Mouse (Mus musculus): ENCODE results near the gene Tex14. TPM values are rescaled to one million over a fixed set of nuclear protein-coding genes. Genes with fewer than 3 reads are reported as not detected.

Gene Tex14
- polyA plus RNA-seq, 1 experiment: not detected

- Histone ChIP-seq H3ac (ENCODE audit: control insufficient read depth, insufficient read length, low read depth) (no peak overlapping the region), H3K79me2 (ENCODE audit: control insufficient read depth, insufficient read depth) (no peaks in the 10 kb centered on the region), H3K36me3 (ENCODE audit: control insufficient read depth, insufficient read depth) (no peaks in the 10 kb centered on the region), H3K27me3 (ENCODE audit: control insufficient read depth, insufficient read depth, insufficient read length) (peaks cover 27% of the 10 kb centered on the region), H3K79me3 (ENCODE audit: low read depth) (no peaks in the 10 kb centered on the region), H3K4me3 (ENCODE audit: insufficient read depth, poor library complexity, severe bottlenecking) (no peak overlapping the region)
- TF ChIP-seq MYOG (IDR thresholded peaks at IDR 0.05; ENCODE audit: control insufficient read depth, extremely low read depth, insufficient read length) (no peak), MYOD1 (IDR thresholded peaks at IDR 0.05; ENCODE audit: control insufficient read depth, insufficient read length, low read depth) (no peak)
Observed at GRCm38 (mm10) chr11:87580543-87581085, 175.7 kb downstream of the Tex14 start.

- H3K79me3 ChIP-seq (ENCODE audit: low read depth): no peaks in the 10 kb centered on the region
- H3K36me3 ChIP-seq (ENCODE audit: control insufficient read depth, insufficient read depth): no peaks in the 10 kb centered on the region
- no peaks in the 10 kb centered on the region for H3K79me2 ChIP-seq (ENCODE audit: control insufficient read depth, insufficient read depth)
- H3ac ChIP-seq (ENCODE audit: control insufficient read depth, insufficient read length, low read depth): no peak overlapping the region
- TF ChIP-seq FOSL1 (IDR thresholded peaks at IDR 0.05; ENCODE audit: insufficient read depth, low read length, poor library complexity, severe bottlenecking): no peak
- TF ChIP-seq CTCF (IDR thresholded peaks at IDR 0.05; ENCODE audit: control insufficient read depth, insufficient read depth, insufficient read length): no peak
- no peak for TF ChIP-seq MAX (IDR thresholded peaks at IDR 0.05)
- no peak for TF ChIP-seq CEBPB (IDR thresholded peaks at IDR 0.05; ENCODE audit: low read depth)
- no peak for TF ChIP-seq USF1 (IDR thresholded peaks at IDR 0.05; ENCODE audit: low read depth)
- no peak for TF ChIP-seq MYOG (IDR thresholded peaks at IDR 0.05; ENCODE audit: control insufficient read depth, extremely low read depth, insufficient read length)
- TF ChIP-seq MYOD1 (IDR thresholded peaks at IDR 0.05; ENCODE audit: control insufficient read depth, insufficient read length, low read depth): no peak
- no peak overlapping the region for H3K4me3 ChIP-seq (ENCODE audit: insufficient read depth, poor library complexity, severe bottlenecking)
- H3K27me3 ChIP-seq (ENCODE audit: control insufficient read depth, insufficient read depth, insufficient read length): peaks cover 27% of the 10 kb centered on the region
Observed at GRCm38 (mm10) chr11:87581161-87581865, 176.4 kb downstream of the Tex14 start.

- TF ChIP-seq CTCF (IDR thresholded peaks at IDR 0.05; ENCODE audit: control insufficient read depth, insufficient read depth, insufficient read length): no peak
- no peak for TF ChIP-seq MYOG (IDR thresholded peaks at IDR 0.05; ENCODE audit: control insufficient read depth, extremely low read depth, insufficient read length)
- no peak for TF ChIP-seq CEBPB (IDR thresholded peaks at IDR 0.05; ENCODE audit: low read depth)
- peak; percentile 21 for TF ChIP-seq MAX (IDR thresholded peaks at IDR 0.05)
- TF ChIP-seq FOSL1 (IDR thresholded peaks at IDR 0.05; ENCODE audit: insufficient read depth, low read length, poor library complexity, severe bottlenecking): no peak
- no peak for TF ChIP-seq USF1 (IDR thresholded peaks at IDR 0.05; ENCODE audit: low read depth)
- peak; percentile 57 for TF ChIP-seq MYOD1 (IDR thresholded peaks at IDR 0.05; ENCODE audit: control insufficient read depth, insufficient read length, low read depth)
- H3K27me3 ChIP-seq (ENCODE audit: control insufficient read depth, insufficient read depth, insufficient read length): peaks cover 21% of the 10 kb centered on the region
Observed at GRCm38 (mm10) chr11:87581933-87582710, 177.3 kb downstream of the Tex14 start.

GRCm38 (mm10) chr11:87583291-87584034 lies 178.6 kb downstream of the Tex14 start:
- no peak overlapping the region for H3ac ChIP-seq (ENCODE audit: control insufficient read depth, insufficient read length, low read depth)
- no peaks in the 10 kb centered on the region for H3K79me3 ChIP-seq (ENCODE audit: low read depth)
- no peaks in the 10 kb centered on the region for H3K79me2 ChIP-seq (ENCODE audit: control insufficient read depth, insufficient read depth)
- H3K4me3 ChIP-seq (ENCODE audit: insufficient read depth, poor library complexity, severe bottlenecking): no peak overlapping the region
- TF ChIP-seq MYOG (IDR thresholded peaks at IDR 0.05; ENCODE audit: control insufficient read depth, extremely low read depth, insufficient read length): no peak
- no peak for TF ChIP-seq CTCF (IDR thresholded peaks at IDR 0.05; ENCODE audit: control insufficient read depth, insufficient read depth, insufficient read length)
- no peak for TF ChIP-seq MAX (IDR thresholded peaks at IDR 0.05)
- TF ChIP-seq FOSL1 (IDR thresholded peaks at IDR 0.05; ENCODE audit: insufficient read depth, low read length, poor library complexity, severe bottlenecking): no peak
- TF ChIP-seq MYOD1 (IDR thresholded peaks at IDR 0.05; ENCODE audit: control insufficient read depth, insufficient read length, low read depth): no peak
- no peak for TF ChIP-seq CEBPB (IDR thresholded peaks at IDR 0.05; ENCODE audit: low read depth)
- no peak for TF ChIP-seq USF1 (IDR thresholded peaks at IDR 0.05; ENCODE audit: low read depth)
- H3K27me3 ChIP-seq (ENCODE audit: control insufficient read depth, insufficient read depth, insufficient read length): peaks cover 8% of the 10 kb centered on the region
- H3K36me3 ChIP-seq (ENCODE audit: control insufficient read depth, insufficient read depth): no peaks in the 10 kb centered on the region

More at GRCm38 (mm10) chr11:87581933-87582710, 177.3 kb downstream of the Tex14 start:
- no peak overlapping the region for H3K4me3 ChIP-seq (ENCODE audit: insufficient read depth, poor library complexity, severe bottlenecking)
- no peak overlapping the region for H3ac ChIP-seq (ENCODE audit: control insufficient read depth, insufficient read length, low read depth)
- no peaks in the 10 kb centered on the region for H3K79me3 ChIP-seq (ENCODE audit: low read depth)
- H3K36me3 ChIP-seq (ENCODE audit: control insufficient read depth, insufficient read depth): no peaks in the 10 kb centered on the region
- no peaks in the 10 kb centered on the region for H3K79me2 ChIP-seq (ENCODE audit: control insufficient read depth, insufficient read depth)

GRCm38 (mm10) chr11:87584711-87585505 lies 180.0 kb downstream of the Tex14 start:
- TF ChIP-seq MYOD1 (IDR thresholded peaks at IDR 0.05; ENCODE audit: control insufficient read depth, insufficient read length, low read depth) (no peak), CEBPB (IDR thresholded peaks at IDR 0.05; ENCODE audit: low read depth) (no peak), MYOG (IDR thresholded peaks at IDR 0.05; ENCODE audit: control insufficient read depth, extremely low read depth, insufficient read length) (no peak), CTCF (IDR thresholded peaks at IDR 0.05; ENCODE audit: control insufficient read depth, insufficient read depth, insufficient read length) (no peak), FOSL1 (IDR thresholded peaks at IDR 0.05; ENCODE audit: insufficient read depth, low read length, poor library complexity, severe bottlenecking) (no peak), USF1 (IDR thresholded peaks at IDR 0.05; ENCODE audit: low read depth) (no peak), MAX (IDR thresholded peaks at IDR 0.05) (no peak)
- Histone ChIP-seq H3K79me2 (ENCODE audit: control insufficient read depth, insufficient read depth) (no peaks in the 10 kb centered on the region), H3K79me3 (ENCODE audit: low read depth) (no peaks in the 10 kb centered on the region), H3K4me3 (ENCODE audit: insufficient read depth, poor library complexity, severe bottlenecking) (no peak overlapping the region), H3K36me3 (ENCODE audit: control insufficient read depth, insufficient read depth) (no peaks in the 10 kb centered on the region), H3K27me3 (ENCODE audit: control insufficient read depth, insufficient read depth, insufficient read length) (no peaks in the 10 kb centered on the region), H3ac (ENCODE audit: control insufficient read depth, insufficient read length, low read depth) (no peak overlapping the region)

All from C2C12 (cell line).